Mouse (Mus musculus) right cerebral cortex, postnatal 36 days (tissue): ENCODE measurements around the gene Crtac1.

Experiments
- DNase-seq, 2 experiments: peaks; one replicate each; pipeline ENCODE4 v3.0.0; 2022; ENCODE audit warnings: low spot score in 2 of 2, mixed read lengths in 1 of 2

Crtac1 gene

DNA sequence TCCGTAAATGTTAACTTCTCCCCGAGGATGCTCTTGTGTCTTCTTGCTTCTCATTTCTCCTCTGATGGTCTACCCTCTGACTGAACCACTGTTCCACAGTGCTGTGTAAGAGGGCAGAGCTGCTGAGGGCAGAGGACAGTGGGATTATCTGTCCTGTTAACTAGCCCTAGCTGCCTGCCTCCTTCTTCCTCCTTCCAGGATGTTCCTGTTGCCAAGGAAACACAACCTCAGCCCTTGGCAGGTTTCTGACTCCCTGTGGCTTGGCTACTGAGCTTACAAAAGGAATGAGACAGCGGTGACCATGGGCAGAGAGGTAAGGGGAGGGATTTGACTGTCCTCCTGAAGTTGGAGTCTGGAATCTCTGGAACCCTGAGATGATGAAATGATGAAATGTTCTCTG lies 152.0 kb downstream of the Crtac1 start:
- no peak for DNase-seq

DNA sequence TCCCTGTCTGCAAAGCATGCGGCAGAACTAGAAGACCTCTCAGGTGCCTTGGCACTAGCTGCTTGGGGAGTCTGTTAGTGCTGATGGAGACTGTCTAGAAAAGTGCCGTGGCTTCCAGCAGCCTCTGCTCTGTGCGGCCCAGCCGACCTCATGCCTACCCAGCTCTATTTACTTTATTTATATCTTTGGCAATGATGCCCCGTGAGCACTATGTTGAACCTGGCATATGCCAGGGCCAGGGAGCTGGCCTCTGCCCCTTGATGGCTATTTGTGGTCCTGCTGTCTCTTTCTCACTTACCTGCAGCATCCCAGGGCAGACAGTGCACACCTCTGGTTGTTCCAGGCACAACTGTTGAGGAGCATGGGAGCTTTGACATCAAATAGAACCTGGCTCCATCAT lies 153.1 kb downstream of the Crtac1 start:
- no peak for DNase-seq

- no peak for DNase-seq
Observed at GRCm38 (mm10) chr19:42277288-42277687, 154.3 kb downstream of the Crtac1 start.

DNA sequence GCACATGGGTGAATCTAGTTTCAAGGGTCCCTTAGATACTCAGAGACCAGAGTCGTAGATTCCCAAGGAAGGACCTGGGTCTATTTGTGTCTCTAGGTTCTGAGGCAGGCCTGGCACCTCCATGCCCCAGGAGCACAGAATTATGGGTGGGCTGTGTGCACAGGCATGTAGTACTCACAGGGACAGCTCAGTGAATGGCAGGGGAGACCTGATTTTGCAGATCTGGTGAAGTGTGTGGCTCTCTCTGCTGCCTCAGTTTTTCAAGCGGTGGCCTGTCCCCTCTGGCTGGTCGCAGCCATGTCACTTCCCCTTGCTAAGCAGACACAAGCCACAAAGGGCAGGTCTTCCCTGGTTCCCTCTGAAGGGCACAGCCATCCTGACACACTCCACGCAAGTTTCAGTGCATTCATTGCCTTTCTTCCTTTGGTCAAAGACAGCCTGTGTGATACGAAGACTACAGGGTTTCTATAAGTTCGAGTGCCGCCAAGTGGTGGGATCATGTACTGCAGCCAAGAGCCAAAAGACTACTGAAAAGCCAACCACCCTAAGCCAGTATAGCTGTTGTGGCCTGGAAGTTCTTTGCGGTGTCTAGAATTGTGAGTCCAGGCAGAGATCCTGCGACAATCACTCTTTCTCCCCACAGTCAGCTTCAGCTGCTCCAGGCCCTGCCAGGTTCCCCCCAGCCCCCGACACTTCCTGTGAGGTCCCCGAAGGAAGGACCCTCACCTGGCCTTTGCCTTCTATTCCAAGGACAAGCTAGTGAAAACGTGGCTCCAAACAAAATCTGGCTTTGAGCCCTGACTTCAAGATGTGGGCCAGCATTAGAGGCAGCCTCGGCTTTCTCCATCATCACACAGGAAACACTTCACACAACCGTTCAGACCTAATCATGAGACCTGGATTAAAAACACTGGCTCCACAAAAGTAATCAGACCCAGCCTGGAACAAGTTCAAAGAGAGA lies 159.3 kb downstream of the Crtac1 start:
- peak; percentile 86 to 87 for DNase-seq

DNA sequence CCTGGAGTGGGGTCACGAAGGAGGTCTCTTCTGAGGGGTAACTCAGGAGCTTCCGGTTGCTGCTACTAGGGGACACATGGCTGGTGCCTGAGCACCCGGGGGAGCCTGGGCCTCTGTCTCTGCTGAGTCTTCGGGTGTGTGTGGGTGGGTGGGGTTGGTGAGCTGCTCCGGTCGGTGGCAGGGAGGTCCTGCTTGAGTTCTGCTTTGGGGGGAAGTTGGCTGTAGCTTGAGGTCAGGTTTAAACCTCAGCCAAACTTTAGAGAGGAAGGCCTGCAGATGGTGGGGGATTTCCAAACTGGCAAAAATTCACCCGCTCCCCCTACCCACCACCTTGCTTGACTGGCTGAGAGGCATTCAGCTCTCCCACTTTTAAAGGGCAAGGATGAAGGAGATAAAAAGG lies 160.4 kb downstream of the Crtac1 start:
- no peak for DNase-seq

- DNase-seq: no peak
Observed at GRCm38 (mm10) chr19:42270119-42270518, 161.5 kb downstream of the Crtac1 start.

DNA sequence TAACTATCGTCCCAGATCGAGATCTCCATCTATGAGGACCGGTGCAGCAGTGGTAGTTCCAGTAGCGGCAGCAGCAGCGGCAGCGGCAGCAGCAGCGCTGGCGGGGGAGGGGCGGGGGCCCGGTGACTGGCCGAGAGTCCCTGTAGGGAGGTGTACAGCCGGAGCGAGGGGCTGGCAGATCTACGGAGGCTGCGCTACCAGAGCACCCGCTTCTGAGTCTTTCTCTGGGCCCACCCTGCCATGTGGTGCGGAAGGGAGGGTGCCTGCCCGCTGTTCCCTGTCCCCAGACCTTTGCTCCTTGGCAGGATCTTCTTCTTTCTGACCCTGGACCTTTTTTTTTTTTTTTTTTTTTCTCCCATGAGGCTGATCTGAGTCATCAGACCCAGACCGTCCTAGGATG lies 163.2 kb downstream of the Crtac1 start:
- no peak for DNase-seq

- no peak for DNase-seq
Observed at GRCm38 (mm10) chr19:42263524-42263923, 168.1 kb downstream of the Crtac1 start.

- no peak for DNase-seq
Observed at GRCm38 (mm10) chr19:42260486-42260885, 171.1 kb downstream of the Crtac1 start.

GRCm38 (mm10) chr19:42258596-42258995 lies 173.0 kb downstream of the Crtac1 start:
- peak in 1 of 2 experiments; percentile 46 for DNase-seq

DNA sequence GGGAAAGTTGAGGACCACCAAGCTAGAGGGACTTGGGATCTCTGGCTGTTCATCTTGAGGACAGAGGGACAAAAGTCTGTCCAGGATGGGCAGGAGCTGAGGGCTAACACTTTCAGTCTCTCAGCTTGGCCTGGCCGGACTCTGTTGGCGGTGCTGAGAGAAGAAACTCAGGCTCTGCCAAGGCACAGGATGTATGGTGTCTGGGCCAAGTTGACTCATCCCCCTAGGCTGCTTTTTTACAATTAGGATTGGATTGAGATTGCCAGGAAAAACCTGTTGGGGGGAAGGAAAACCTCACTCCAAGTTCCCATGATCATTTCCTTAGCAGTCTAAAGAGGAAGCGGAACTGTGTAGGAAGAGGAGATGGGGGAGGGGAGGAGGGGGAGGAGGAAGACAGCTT lies 173.6 kb downstream of the Crtac1 start:
- no peak for DNase-seq

GRCm38 (mm10) chr19:42257241-42257635 lies 174.3 kb downstream of the Crtac1 start:
- DNase-seq: peak in 1 of 2 experiments; percentile 27

DNA sequence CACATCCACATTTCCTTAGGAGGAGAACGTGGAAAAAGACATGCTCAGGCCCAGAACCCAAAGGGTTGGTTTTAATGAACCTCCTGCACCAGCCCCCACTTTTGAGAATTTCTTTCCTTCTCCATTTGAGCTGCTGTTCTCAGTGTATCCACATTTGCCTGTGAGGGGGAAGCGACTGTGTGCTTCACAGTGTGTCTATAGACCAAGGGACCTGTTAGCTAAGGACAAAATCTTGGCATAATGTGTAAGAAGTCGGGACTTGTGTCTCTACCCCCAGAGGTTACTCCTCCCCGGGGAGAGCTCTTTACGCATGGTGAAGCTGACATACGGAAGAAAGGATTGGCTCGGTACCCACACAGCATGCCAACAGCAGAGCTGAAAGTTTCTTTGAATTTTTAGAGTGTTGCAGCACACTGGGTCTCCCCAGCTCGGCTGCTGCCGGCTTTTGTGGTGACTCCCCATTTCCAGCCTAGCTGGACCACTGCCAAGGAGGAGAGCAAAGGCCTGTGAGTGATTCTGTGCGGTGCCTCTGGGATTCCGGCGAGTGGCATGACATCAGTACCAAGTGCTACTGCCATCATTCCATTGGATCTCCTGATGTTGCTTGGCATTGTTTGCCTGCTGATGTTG lies 174.9 kb downstream of the Crtac1 start:
- peak; percentile 33 to 39 for DNase-seq

DNA sequence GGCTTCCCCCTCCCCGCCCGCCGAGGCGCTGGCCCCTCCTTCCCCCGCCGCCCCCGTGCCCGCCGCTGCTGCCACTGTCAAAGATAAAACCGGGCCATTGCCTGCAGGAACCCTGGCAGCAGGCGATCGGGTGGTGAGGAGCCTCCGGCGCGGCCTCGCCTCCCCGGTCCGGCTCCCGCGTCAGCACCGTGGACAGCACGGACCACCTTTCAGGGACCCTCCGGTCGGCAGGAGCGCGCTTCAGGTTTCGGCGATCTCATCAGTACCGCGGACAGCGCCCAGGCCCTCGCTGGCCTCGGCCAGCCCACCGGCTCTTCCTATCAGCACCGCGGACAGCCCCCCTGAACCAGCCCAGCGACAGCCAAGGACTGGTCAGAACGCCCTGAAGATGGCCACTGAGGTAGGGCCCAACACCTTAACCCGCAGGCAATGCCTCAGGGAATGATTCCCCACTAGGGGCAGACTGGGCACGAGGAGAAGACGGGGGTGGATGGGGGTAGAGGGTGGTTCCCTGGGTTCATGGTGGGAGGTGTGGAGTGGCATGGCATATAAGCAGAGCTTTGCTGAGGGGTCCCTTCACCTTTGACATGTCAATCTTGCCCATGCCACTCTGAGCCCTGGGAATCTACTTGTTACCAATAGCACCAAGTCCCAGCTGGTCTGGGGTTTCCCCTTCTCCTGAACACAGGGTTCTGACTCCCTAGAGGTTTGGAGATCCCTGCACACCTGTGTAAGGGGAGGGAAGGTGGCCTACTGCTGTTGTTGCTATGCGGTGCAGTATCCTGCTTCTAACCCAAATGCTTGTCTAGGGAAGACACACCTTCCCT lies 175.6 kb downstream of the Crtac1 start:
- no peak for DNase-seq

DNA sequence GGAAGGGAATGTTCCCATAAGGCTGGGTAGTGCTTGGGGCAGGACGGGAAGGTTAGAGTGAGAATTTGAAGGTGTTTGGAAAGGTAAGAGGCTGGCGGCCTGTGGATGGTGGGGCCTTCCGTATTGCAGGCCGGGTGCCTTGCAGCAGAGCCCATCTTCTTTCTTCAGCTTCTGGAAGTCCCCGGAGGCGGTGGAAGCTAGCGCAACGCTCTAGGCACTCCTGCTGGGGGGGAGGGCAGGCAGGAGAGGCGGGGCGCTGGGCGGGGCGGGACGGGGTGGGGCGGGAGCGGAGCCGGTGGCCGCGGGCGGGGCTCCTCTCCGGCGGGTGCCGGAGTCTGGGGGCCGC lies 176.2 kb downstream of the Crtac1 start:
- peak; percentile 51 to 64 for DNase-seq

DNA sequence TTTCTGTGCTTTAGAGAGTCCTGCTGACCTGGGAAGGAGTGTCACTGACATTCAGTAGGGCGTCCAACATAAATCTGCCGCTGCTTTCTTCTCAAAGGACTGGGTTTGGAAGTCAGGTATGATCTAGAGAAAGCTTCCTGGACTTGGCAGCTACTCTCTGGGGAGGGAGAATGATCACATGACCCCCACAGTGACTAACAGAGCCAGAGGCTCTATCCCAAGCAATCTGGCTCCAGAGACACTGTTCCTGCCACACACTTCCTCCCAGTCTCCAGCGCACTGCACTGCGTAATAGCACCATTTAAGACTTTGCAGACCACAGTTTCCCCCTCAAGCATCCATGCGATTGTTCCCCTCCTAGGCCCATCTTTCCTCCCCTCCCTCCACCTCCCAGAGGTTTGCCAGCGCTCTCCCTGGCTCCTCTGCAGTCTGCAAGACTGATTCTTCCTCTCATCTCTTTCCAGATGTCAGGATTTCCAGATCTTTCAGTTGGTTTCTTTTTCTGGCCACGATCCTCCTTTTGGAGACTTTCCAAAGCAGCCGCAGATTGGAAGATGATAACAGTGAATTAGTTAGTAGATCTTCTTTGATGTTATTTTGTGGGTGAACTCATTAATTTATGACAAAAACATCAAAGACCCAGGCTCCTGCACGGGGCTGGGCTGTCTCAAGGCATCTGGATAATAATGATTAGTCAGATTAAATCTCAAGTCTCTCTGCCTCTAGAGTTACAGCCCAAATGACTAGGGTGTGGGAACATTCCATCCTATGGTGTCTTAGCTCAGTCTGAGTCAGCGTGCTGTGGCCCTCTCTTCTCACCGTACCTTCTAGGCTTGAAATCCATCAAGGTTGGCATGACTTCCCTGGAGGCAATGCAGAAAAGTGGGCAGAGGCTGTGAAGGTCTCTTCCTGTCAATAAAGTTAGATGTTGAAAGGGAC lies 181.3 kb downstream of the Crtac1 start:
- no peak for DNase-seq

GRCm38 (mm10) chr19:42247519-42247918 lies 184.1 kb downstream of the Crtac1 start, which contains the start of gene Golga7b:
TSS of gene Golga7b (plus strand) at chr19:42247574.
- DNase-seq: no peak

GRCm38 (mm10) chr19:42246626-42247025 lies 185.0 kb downstream of the Crtac1 start:
- DNase-seq: no peak

DNA sequence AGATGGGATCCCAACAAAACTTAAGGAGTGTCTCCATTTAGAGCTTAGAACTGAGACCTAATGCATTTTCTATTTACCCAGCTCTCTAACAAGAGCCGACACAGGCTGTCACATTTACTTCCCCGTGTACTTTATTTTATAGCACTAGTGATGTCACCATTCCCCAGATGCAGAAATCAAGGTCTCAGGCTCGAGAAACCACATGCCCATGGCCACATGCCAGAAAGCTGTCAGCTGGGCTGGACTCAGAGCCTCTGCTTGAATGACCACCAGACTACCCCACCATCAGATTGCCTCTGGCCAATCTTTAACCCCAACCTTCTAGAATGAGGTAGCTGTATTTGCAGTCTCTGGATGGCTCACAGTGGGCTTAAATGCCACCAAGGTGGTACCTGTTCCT lies 188.2 kb downstream of the Crtac1 start:
- DNase-seq: no peak

GRCm38 (mm10) chr19:42240881-42241280 lies 190.7 kb downstream of the Crtac1 start:
- no peak for DNase-seq

DNA sequence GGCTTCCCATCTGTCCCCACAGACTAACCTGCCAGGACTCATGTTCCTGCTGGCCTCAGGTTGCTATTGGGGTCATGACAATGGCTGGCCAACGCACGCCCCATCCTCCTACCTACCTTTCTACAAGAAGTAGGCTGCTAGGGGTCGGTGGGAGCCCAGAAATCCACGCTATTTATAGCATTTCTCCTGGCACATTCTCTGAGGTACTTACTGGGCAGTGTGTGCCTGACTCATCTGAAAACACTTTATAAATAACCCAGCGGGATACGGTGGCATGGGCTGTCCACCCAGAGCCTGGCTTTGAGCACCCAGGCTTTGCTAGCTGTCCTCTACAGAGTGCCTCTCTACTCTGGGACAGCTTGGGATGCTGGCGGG lies 193.3 kb downstream of the Crtac1 start:
- peak in 1 of 2 experiments; percentile 44 for DNase-seq
